Mouse (Mus musculus) neural tube, embryonic 12.5 days (tissue): ENCODE data around the gene Pwwp2a. TPM values are rescaled to one million over a fixed set of nuclear protein-coding genes. Genes with fewer than 3 reads are reported as not detected.

ENCODE experiments used
- ATAC-seq: fragments of 200-750 bp; cut with Nextera tagmentation; 2 replicates; pipeline ENCODE4 v1.8.0; 2017; ENCODE audit warnings: low read depth, mild to moderate bottlenecking, moderate TSS enrichment, moderate library complexity; ENCODE audit not compliant: low FRiP score
- H3K27ac ChIP-seq: fragments of 300-500 bp; sonication (generic); 2 replicates; pipeline ENCODE4 v1.5.1; 2016
- H3K27me3 ChIP-seq: fragments of 300-500 bp; sonication (generic); replicated peaks from 2 replicates; pipeline ENCODE4 v1.6.1; 2016; ENCODE audit warnings: mild to moderate bottlenecking
- H3K36me3 ChIP-seq: fragments of 300-500 bp; sonication (generic); 2 replicates; pipeline ENCODE4 v1.6.1; 2016; ENCODE audit warnings: mild to moderate bottlenecking
- H3K4me1 ChIP-seq: fragments of 300-500 bp; sonication (generic); 2 replicates; pipeline ENCODE4 v1.6.1; 2016
- H3K4me2 ChIP-seq: fragments of 300-500 bp; sonication (generic); replicated peaks from 2 replicates; pipeline ENCODE4 v1.6.1; 2016; ENCODE audit warnings: mild to moderate bottlenecking
- H3K4me3 ChIP-seq: fragments of 300-500 bp; sonication (generic); 2 replicates; pipeline ENCODE4 v1.5.1; 2016
- H3K9ac ChIP-seq: fragments of 300-500 bp; sonication (generic); 2 replicates; pipeline ENCODE4 v1.6.1; 2016; ENCODE audit warnings: mild to moderate bottlenecking
- H3K9me3 ChIP-seq: fragments of 300-500 bp; sonication (generic); 2 replicates; pipeline ENCODE4 v1.6.1; 2016; ENCODE audit warnings: mild to moderate bottlenecking
- WGBS: fragments of 180-500 bp; shearing (Covaris S2); methylation state at CpG from one replicate; pipeline ENCODE4 v1.1.7; 2016; 5-methylcytosine and 5-hydroxymethylcytosine counted together
- polyA plus RNA-seq: library from polyadenylated mRNA; unstranded; fragments of >200 nt; fragmentation: Nextera tagmentation; extraction: Ambion mirVana; gene quantifications from 2 replicates; pipeline ENCODE4 v1.2.1, GENCODE M21; 2016

Gene Pwwp2a
- 52.4 and 53.4 TPM in 2 replicates for polyA plus RNA-seq

GRCm38 (mm10) chr11:43681472-43682414, at the start of gene Pwwp2a:
TSS of gene Pwwp2a (plus strand) at chr11:43681998.
- Histone ChIP-seq H3K4me2 (peak within 1 kb of the TSS; percentile 85), H3K27ac (peak within 1 kb of the TSS; percentile 89), H3K4me3 (peak within 1 kb of the TSS; percentile 91), H3K36me3 (0 out of 2 replicates have a peak, but pooled peaks cover 5% of the 10 kb centered on the region), H3K9ac (peak within 1 kb of the TSS; percentile 99), H3K27me3 (no peaks in the 10 kb centered on the region), H3K4me1 (peaks cover 17% of the 10 kb centered on the region), H3K9me3 (no peaks in the 10 kb centered on the region)
- WGBS = under 1% methylated on average over 79 of the region's 87 CpGs
- ATAC-seq = peak; percentile 99

DNA sequence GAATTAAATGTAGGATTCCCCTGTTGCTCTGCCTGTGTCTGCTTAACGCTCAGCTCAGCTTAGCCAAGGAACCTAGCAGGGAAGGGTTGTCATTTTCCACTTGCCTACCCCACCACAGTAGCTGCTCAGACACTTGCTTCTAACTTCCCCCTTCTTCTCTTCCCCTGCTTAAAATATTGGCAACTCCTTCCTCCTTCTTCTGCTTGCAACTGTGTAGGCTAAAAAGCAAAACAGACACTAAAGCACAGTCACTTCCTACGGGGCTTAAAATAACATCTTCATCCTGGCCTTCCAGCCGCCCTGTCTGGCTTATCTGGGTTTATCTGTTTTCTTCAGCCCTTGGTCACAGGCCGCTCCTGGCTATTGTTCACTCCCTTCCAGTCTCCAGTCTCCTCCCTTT, 49.2 kb upstream of the Pwwp2a start:
- ATAC-seq = no peak
- Histone ChIP-seq H3K9ac (no peak overlapping the region), H3K4me2 (no peak overlapping the region), H3K4me1 (peaks cover 9% of the 10 kb centered on the region), H3K27ac (no peak overlapping the region), H3K4me3 (no peak overlapping the region), H3K9me3 (no peaks in the 10 kb centered on the region), H3K36me3 (no peaks in the 10 kb centered on the region), H3K27me3 (no peaks in the 10 kb centered on the region)
- WGBS = 80% methylated on average over 4 of the region's 4 CpGs

DNA sequence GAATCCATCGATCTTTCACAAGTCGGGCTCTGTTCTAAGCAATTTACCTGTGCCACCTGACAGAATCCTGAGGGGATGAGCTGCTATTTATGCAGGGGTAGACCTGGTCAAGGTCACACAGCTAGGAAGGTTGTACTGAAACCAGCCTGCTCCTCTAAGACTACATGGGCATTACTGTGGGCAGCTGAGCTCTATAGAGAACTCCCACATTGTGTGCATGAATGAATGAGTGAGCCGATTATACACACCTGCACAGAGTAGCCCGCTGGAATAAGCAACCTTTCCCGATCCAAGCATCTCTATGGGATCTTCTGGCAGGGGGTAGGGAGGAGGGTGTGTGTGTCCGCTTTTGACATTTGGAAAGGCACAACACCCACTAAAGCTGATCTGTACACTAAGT, 48.6 kb upstream of the Pwwp2a start:
- H3K4me3 ChIP-seq = no peak overlapping the region
- no peak overlapping the region for H3K27ac ChIP-seq
- no peak overlapping the region for H3K4me2 ChIP-seq
- no peaks in the 10 kb centered on the region for H3K9me3 ChIP-seq
- peaks cover 9% of the 10 kb centered on the region for H3K4me1 ChIP-seq
- H3K36me3 ChIP-seq = no peaks in the 10 kb centered on the region
- H3K27me3 ChIP-seq = no peaks in the 10 kb centered on the region
- H3K9ac ChIP-seq = no peak overlapping the region
- 84% methylated on average over 6 of the region's 6 CpGs for whole genome bisulfite sequencing
- ATAC-seq = 0 out of 2 replicates have a peak, but pooled peaks have one; percentile 2

GRCm38 (mm10) chr11:43633658-43634401, 48.0 kb upstream of the Pwwp2a start:
- peaks cover 9% of the 10 kb centered on the region for H3K4me1 ChIP-seq
- WGBS = 20% methylated on average over 19 of the region's 19 CpGs
- no peaks in the 10 kb centered on the region for H3K9me3 ChIP-seq
- 0 out of 2 replicates have a peak overlapping the region, but pooled peaks have one; percentile 57 for H3K27ac ChIP-seq
- H3K9ac ChIP-seq = 0 out of 2 replicates have a peak overlapping the region, but pooled peaks have one; percentile 26
- no peaks in the 10 kb centered on the region for H3K27me3 ChIP-seq
- no peak overlapping the region for H3K4me3 ChIP-seq
- ATAC-seq = peak; percentile 84
- no peaks in the 10 kb centered on the region for H3K36me3 ChIP-seq
- peak overlapping the region; percentile 49 for H3K4me2 ChIP-seq

DNA sequence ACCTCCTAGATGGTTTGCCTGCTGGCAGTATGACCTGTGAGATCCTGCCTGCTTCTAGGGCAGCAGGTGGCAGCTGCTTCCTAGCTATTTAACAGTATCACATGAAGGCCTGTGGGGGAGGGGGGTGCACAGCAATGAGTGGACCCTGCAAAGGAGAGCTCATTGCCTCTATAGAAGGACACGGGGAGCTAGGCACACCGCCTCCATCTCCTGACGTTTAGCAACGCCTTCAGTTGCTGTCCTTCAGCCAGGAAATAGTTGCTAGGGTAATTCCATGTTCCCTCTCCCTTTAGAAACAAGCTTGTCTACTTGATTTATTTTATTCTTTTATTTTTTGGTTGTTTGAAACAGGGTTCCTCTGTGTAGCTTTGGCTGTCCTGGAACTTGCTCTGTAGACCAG, 45.0 kb upstream of the Pwwp2a start:
- 76% methylated on average over 4 of the region's 4 CpGs for WGBS
- no peak for ATAC-seq
- H3K9ac ChIP-seq = no peak overlapping the region

GRCm38 (mm10) chr11:43638486-43638885, 43.3 kb upstream of the Pwwp2a start:
- Histone ChIP-seq H3K27me3 (no peaks in the 10 kb centered on the region), H3K4me3 (no peak overlapping the region), H3K9ac (no peak overlapping the region), H3K27ac (no peak overlapping the region), H3K4me1 (peaks cover 15% of the 10 kb centered on the region), H3K9me3 (no peaks in the 10 kb centered on the region; the same call in 1 of the 2 replicates), H3K4me2 (no peak overlapping the region), H3K36me3 (no peaks in the 10 kb centered on the region)
- WGBS = 95% methylated on average over 3 of the region's 3 CpGs
- no peak for ATAC-seq

More for the DNA sequence above, 45.0 kb upstream of the Pwwp2a start:
- no peak overlapping the region for H3K4me2 ChIP-seq
- H3K36me3 ChIP-seq = no peaks in the 10 kb centered on the region
- no peak overlapping the region for H3K4me3 ChIP-seq
- H3K9me3 ChIP-seq = no peaks in the 10 kb centered on the region; the same call in 1 of the 2 replicates
- H3K27ac ChIP-seq = no peak overlapping the region
- H3K27me3 ChIP-seq = no peaks in the 10 kb centered on the region
- peaks cover 9% of the 10 kb centered on the region for H3K4me1 ChIP-seq

GRCm38 (mm10) chr11:43643180-43643591, 38.6 kb upstream of the Pwwp2a start:
- Histone ChIP-seq H3K4me2 (0 out of 2 replicates have a peak overlapping the region, but pooled peaks have one; percentile 5), H3K9ac (no peak overlapping the region), H3K4me3 (no peak overlapping the region), H3K9me3 (no peaks in the 10 kb centered on the region; the same call in 1 of the 2 replicates), H3K4me1 (peaks cover 15% of the 10 kb centered on the region), H3K36me3 (no peaks in the 10 kb centered on the region), H3K27ac (no peak overlapping the region), H3K27me3 (no peaks in the 10 kb centered on the region)
- 31% methylated on average over 2 of the region's 2 CpGs for WGBS
- ATAC-seq = peak; percentile 73

DNA sequence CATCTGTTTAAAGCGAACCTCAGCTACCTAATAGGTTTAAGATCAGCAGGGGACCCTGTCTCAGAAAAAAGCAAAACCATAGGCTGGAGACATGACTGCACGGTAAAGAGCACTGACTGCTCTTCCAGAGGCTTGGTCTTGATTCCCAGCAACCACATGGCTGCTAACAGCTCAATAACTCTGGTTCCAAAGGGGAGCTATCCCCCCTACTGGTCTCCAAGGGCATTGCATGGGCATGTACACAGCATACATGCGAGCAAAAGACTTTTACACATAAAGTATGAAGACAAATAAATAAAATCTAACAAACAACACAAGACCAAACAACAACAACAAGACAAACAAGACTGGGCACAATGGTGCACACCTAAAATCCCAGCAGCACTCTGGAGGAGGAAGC, 36.5 kb upstream of the Pwwp2a start:
- no peak for ATAC-seq

GRCm38 (mm10) chr11:43653051-43653475, 28.7 kb upstream of the Pwwp2a start:
- peak; percentile 53; the same call in 1 of the 2 replicates for ATAC-seq
- WGBS = 44% methylated on average over 14 of the region's 14 CpGs
- Histone ChIP-seq H3K4me1 (peaks cover 4% of the 10 kb centered on the region; the same call in 1 of the 2 replicates), H3K27me3 (no peaks in the 10 kb centered on the region), H3K4me2 (no peak overlapping the region), H3K4me3 (no peak overlapping the region), H3K9ac (no peak overlapping the region), H3K27ac (peak overlapping the region; percentile 10; the same call in 1 of the 2 replicates), H3K36me3 (no peaks in the 10 kb centered on the region), H3K9me3 (no peaks in the 10 kb centered on the region)

More for the DNA sequence above, 36.5 kb upstream of the Pwwp2a start:
- no peaks in the 10 kb centered on the region for H3K9me3 ChIP-seq
- H3K4me3 ChIP-seq = no peak overlapping the region
- no peak overlapping the region for H3K4me2 ChIP-seq
- no peaks in the 10 kb centered on the region for H3K27me3 ChIP-seq
- no peak overlapping the region for H3K9ac ChIP-seq
- H3K36me3 ChIP-seq = no peaks in the 10 kb centered on the region
- H3K4me1 ChIP-seq = peaks cover 15% of the 10 kb centered on the region
- no peak overlapping the region for H3K27ac ChIP-seq
- 90% methylated on average over 3 of the region's 3 CpGs for WGBS

- no peak overlapping the region for H3K4me2 ChIP-seq
- H3K4me1 ChIP-seq = peaks cover 4% of the 10 kb centered on the region; the same call in 1 of the 2 replicates
- no peak overlapping the region for H3K4me3 ChIP-seq
- H3K27me3 ChIP-seq = no peaks in the 10 kb centered on the region
- H3K9me3 ChIP-seq = no peaks in the 10 kb centered on the region
- ATAC-seq = no peak
- H3K27ac ChIP-seq = no peak overlapping the region
- no peaks in the 10 kb centered on the region for H3K36me3 ChIP-seq
- H3K9ac ChIP-seq = no peak overlapping the region
- 71% methylated on average over 10 of the region's 10 CpGs for WGBS
Observed at GRCm38 (mm10) chr11:43656464-43656863, 25.3 kb upstream of the Pwwp2a start.

DNA sequence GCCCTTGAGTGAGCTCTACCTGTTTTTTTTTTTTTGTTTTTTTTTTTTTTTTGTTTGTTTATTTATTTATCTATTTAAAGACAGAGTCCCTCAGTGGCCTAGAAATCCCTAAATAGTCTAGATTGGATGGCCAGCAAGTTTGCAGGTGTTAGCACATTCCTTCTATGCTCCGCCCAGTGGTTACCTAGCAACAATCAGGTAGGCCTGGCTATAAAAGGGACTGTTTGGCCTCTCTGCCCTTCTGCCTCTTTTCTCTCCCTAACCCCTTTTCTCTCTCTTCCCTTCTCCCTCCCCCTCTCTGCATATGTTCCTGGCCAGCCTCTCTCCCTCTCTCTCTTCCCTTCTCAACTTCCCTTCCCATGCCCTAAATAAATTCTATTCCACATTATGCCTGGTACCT, 23.8 kb upstream of the Pwwp2a start:
- no peak overlapping the region for H3K9ac ChIP-seq
- no peak overlapping the region for H3K4me2 ChIP-seq
- no peak overlapping the region for H3K4me3 ChIP-seq
- no peaks in the 10 kb centered on the region for H3K9me3 ChIP-seq
- H3K36me3 ChIP-seq = no peaks in the 10 kb centered on the region
- 95% methylated on average over 1 of the region's 1 CpGs for WGBS
- no peak for ATAC-seq
- no peak overlapping the region for H3K27ac ChIP-seq
- H3K27me3 ChIP-seq = no peaks in the 10 kb centered on the region
- peaks cover 2% of the 10 kb centered on the region; the same call in 1 of the 2 replicates for H3K4me1 ChIP-seq
